Mouse (Mus musculus): ENCODE measurements around the gene Metap1d.

Metap1d gene

DNA sequence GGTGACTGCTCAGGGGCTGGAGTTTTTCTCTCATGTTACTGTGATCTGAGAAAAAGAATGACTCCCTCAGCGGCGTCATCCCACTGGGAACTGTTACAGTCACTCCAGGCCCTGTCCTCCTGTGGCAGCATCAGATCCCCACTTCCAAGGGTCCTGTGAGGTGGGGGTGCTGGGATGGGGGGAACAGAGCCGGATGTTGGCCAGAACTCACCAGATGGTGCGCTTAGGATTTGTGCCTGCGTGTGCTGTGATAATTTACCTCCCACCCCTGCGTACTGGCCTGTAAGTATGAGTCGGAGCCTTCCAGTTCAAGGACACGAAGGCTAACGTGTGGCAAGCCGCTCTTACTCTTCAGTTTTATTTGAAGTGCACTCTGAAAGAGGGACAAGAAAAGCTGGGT lies 22.2 kb downstream of the Metap1d start:
- DNase-seq (ENCODE audit: low spot score): no peak

- no peak for DNase-seq (ENCODE audit: low spot score)
Measured at GRCm38 (mm10) chr2:71475760-71476159, 22.7 kb downstream of the Metap1d start.

DNA sequence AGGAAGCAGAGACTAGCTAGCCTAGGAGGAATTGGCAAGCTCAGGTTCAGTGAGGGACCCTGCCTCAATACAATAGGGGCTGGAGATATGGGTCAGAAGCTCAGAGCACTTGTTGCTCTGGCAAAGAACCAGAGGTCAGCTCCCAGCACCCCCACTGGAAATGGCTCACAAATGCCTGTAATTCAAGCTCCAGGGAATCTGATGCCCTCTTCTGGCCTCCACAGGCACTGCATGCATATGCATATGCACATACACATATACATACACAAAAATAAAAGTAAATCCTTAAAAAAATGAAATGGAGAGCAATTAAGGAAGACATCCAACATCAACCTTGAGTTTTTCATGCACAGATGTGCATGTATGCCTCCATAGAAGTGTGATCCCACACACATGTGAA lies 24.7 kb downstream of the Metap1d start:
- no peak for DNase-seq (ENCODE audit: low spot score)

GRCm38 (mm10) chr2:71479917-71480316 lies 26.8 kb downstream of the Metap1d start:
- no peak for DNase-seq (ENCODE audit: low spot score)

- no peak for DNase-seq (ENCODE audit: low spot score)
Measured at GRCm38 (mm10) chr2:71481825-71482224, 28.7 kb downstream of the Metap1d start.

DNA sequence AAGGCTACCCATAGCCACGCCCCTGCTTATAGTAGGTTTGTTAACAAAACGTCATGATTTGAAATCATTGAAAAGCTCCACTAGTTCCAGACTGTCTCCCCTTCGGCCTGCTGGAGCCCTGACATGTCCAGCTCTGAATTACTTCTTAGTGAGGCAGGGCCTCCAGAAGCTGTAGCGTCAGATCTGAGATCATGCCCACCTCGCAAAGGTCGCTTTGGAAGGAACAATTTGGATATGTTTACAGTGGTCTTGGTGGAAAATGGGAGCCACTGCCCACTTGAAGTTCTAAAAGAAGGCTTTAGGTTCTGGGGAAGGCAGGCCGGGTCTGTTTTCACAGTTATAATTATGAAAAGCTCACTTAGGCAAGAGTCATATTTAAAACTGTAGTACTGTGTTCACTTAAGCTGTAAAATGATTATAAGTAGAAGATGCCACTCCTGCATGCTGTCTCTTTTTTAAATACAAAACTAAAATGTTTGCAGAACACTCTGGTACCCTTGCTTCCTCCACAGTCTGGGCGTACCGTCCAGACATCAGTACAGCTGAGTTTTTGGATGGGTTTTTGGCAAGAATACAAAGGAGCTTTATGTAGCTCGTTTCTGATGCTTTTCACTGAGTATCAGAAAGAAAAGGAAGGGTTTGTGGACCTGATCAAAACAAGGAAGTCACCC lies 30.1 kb downstream of the Metap1d start:
- DNase-seq (ENCODE audit: low spot score): no peak

DNA sequence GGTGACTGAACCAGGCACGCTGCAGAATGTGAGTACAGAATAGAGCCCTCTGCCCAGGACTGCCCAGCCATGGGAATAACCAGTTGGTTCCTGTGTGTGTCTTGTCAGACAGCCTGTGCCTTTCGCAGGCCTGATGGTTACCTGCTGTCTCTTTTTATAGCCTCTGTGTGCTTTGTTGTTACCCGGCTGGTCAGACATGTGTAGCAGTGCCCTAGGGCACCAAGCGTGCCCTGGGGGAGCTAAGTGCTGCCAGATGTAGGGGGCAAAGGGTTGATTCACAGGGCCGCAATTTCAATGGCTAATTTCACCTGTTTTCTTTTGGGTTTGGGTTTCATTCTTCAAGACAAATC lies 30.6 kb downstream of the Metap1d start:
- DNase-seq (ENCODE audit: low spot score): no peak

- no peak for DNase-seq (ENCODE audit: low spot score)
Measured at GRCm38 (mm10) chr2:71491295-71491694, 38.2 kb downstream of the Metap1d start.

- DNase-seq (ENCODE audit: low spot score): no peak
Measured at GRCm38 (mm10) chr2:71493161-71493683, 40.1 kb downstream of the Metap1d start.

- no peak for DNase-seq (ENCODE audit: low spot score)
Measured at GRCm38 (mm10) chr2:71494503-71494902, 41.4 kb downstream of the Metap1d start.

GRCm38 (mm10) chr2:71494971-71495370 lies 41.9 kb downstream of the Metap1d start:
- DNase-seq (ENCODE audit: low spot score): no peak

GRCm38 (mm10) chr2:71497175-71497574 lies 44.1 kb downstream of the Metap1d start:
- DNase-seq (ENCODE audit: low spot score): no peak

DNA sequence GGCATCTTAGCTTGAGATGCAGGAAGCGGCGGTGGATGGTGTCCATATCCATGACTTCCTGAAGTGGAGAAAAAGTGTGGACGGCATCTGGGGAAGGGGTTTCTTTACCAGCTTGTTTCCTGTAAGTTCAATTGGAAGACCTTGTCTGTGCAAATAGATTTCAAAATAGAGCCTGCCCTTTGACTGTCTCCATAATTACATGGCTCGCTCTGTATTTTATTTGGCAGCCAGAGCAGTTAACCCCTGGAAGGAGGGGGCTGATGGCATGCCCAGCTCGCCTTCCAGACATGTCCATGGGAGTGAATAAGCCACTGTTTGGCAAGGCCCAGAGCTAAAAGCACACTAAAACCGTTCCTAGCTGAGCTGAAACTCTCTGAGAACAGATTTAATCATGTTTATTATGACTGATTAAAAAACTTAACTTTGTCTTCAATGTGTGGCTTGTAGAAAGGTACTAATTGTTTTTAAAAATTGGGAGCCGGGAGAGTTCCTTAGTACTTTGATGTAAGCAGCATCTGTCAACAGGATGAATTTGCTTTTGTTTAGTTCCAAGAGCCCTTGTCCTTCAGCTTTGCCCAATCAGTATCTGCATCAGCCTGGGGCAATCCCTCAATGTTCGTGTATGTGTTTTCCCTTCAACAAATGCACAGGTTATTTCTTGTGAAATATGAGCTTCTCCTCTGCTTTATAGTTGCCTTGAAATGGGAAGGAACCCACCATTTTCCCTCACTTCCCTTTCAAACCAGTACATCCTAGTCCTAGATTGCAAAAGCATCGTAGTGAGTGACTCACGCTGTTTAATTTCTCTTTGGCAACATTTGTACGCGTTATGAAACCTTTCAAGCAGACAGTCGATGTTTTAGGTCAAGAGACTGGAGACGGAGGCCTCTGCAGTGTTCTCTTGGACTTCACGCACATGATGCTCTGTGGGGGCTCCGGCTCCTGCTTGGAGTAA lies 46.5 kb downstream of the Metap1d start:
- DNase-seq (ENCODE audit: low spot score): no peak

- no peak for DNase-seq (ENCODE audit: low spot score)
Measured at GRCm38 (mm10) chr2:71504852-71505251, 51.8 kb downstream of the Metap1d start.

GRCm38 (mm10) chr2:71511209-71511608 lies 58.1 kb downstream of the Metap1d start:
- no peak for DNase-seq (ENCODE audit: low spot score)

DNA sequence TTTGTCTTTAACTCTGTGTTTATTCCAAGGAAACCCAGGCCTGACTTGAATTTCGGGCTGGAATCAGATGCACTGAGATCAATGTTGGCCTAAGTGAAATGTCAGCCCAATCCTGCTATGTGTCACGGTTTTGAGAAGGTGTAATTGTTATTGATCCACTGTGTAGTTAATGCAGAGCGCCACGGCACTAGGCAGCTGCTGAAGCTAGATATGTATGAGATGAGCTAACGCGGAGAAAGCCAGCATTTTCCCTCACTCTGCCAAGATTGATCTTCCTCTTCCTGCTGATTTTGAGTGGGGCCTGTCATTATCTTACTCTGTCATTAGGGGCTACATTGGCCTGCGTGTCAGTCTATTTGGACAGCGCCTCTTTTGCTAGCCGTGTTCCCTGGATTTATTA lies 59.2 kb downstream of the Metap1d start:
- no peak for DNase-seq (ENCODE audit: low spot score)

DNA sequence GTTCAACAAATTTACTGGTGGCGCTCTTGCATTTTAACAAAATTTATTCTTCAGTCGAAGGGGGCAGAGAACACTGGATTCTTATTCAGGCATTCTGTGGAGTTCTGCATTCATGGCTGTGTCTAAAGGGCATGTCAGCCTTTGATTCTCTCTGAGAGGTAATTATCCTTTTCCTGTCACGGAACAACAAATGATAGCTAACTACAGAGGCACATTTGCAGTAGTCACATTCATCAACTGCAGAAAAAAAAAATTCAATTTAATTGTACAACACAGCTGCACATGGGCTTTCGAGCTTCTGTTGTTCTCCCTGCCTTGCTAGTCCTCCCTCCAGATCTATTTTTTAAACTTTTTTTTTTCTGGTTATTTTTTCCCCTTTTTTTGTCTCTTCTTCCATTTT lies 63.9 kb downstream of the Metap1d start:
- no peak for DNase-seq (ENCODE audit: low spot score)

- no peak for DNase-seq (ENCODE audit: low spot score)
Measured at GRCm38 (mm10) chr2:71517466-71518099, 64.5 kb downstream of the Metap1d start.

- no peak for DNase-seq (ENCODE audit: low spot score)
Measured at GRCm38 (mm10) chr2:71522871-71523270, 69.8 kb downstream of the Metap1d start.

DNA sequence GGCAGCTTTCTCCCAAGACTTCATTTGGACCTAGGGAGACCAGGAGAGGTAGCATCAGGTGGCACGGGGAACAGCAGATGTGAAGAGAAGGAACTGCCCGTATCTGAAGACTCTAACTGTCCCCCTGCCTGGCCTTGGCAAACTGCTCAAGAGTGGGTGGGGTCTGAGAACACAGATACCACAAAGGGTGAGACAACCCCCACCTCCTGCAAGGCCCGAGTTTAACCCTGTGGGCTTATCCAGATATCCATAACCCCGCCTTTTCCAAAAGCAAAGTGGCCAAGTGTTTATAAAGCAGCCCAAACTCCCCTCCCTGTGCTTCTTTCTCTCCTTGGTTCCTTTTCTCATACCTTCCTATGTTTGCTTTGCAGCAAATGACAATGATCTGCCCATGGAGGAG lies 70.4 kb downstream of the Metap1d start:
- DNase-seq (ENCODE audit: low spot score): no peak

DNA sequence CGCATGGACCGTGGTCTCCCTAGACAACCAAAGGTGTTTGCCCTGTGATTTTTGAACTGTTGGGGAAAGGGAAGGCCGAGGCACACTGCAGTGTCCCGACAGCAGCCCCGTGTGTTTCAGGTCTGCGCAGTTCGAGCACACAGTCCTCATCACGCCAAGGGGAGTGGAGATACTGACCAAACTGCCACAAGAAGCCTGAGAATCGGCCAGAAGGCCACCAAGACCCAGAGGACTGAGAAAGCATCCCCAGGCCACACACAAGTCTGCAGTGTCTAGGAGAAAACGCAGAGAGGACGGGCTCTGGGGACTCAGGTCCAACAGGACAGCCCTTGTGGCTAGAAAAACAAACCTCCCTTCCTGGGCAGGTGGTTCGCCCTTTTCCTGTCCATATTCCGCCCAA lies 71.7 kb downstream of the Metap1d start:
- DNase-seq (ENCODE audit: low spot score): no peak

GRCm38 (mm10) chr2:71526595-71527322 lies 73.7 kb downstream of the Metap1d start:
- no peak for DNase-seq (ENCODE audit: low spot score)
